ENCODE assay signal across 8 mouse cellular contexts in the genomic region with DNA sequence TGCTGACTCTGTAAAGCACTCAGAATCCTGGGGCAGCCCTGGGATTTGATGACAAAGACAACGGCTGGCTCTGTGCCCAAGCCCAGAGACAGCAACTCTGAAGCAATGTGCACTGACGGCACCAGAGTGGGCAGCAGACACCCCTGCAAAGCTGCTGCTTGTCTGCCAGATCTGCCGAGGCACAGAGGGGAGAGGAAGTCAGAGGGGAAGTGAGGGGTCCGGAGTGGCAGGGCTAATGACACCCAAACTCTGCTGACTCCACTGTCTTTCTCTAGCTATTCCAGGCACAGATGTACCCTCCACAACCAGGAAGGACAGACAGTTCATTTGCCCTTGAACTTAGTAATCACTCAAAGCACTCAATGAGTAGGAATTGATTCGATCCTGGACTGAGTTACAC. TPM values are rescaled to one million over a fixed set of nuclear protein-coding genes. Genes with fewer than 3 reads are reported as not detected.
DNase-seq lines count a peak whose midpoint lies in the region; ATAC-seq and TF ChIP-seq lines count a peak whose summit lies in the region.
"Had no signal": no experiment of that assay in that cellular context is flagged by ENCODE, and none has a peak within 500 bp of the region (broad histone marks: within the 10 kb centered on the region; RNA-seq: fewer than 3 reads in every experiment).

No protein-coding gene starts in this region.

- H3K4me1 ChIP-seq in megakaryocyte, embryonic 14.5 days, result peaks cover 42% of the 10 kb centered on the region
- H3K4me1 ChIP-seq in heart, embryonic 14.5 days (ENCODE audit: control insufficient read depth in 2 of 2, insufficient read depth in 2 of 2, low read length in 2 of 2), result peaks cover 15 to 27% of the 10 kb centered on the region in 2 experiments; a peak in 3 of 4 replicates

- TF ChIP-seq CTCF in brain, embryonic 14.5 days (IDR thresholded peaks at IDR 0.05; ENCODE audit: borderline replicate concordance, extremely low read depth, insufficient read depth, insufficient read length), result no peak

- peak; percentile 63 for DNase-seq in brain, embryonic 14.5 days (ENCODE audit: low read depth)
- DNase-seq in left cerebral cortex, postnatal 25 days (ENCODE audit: low spot score in 2 of 2), result peak; percentile 51 to 72
- peak; percentile 29 for DNase-seq in right cerebral cortex, postnatal 4 days
- no peak for DNase-seq in urinary bladder, adult 2 months (ENCODE audit: low spot score)

- H3K9ac ChIP-seq in heart, embryonic 14.5 days (ENCODE audit: low read length), result no peak overlapping the region
- H3K9ac ChIP-seq: stomach, embryonic 15.5 days had no signal

- intact Hi-C loops in left cerebral cortex, postnatal 25 days (cut with DNase I), result loop anchor here (5.0 kb wide), 1 partner anchor 166 kb away; no protein-coding TSS in a partner anchor

- peak overlapping the region; percentile 9; the same call in 1 of the 2 replicates for H3K4me2 ChIP-seq in heart, embryonic 14.5 days (ENCODE audit: low read length)
- H3K4me2 ChIP-seq: stomach, embryonic 15.5 days had no signal

- no peaks in the 10 kb centered on the region for H3K36me3 ChIP-seq in megakaryocyte, embryonic 14.5 days (replicated peaks; ENCODE audit: low read length)
- no peaks in the 10 kb centered on the region for H3K36me3 ChIP-seq in heart, embryonic 14.5 days (ENCODE audit: control insufficient read depth, insufficient read depth, low read length)
- H3K36me3 ChIP-seq: stomach, embryonic 15.5 days had no signal

- no peak overlapping the region for H3K27ac ChIP-seq in heart, embryonic 14.5 days (replicated peaks in 1 of 2; ENCODE audit: control insufficient read depth in 1 of 2, insufficient read depth in 1 of 2, low read depth in 2 of 2, low read length in 2 of 2)
- H3K27ac ChIP-seq: stomach, embryonic 15.5 days had no signal

- H3K27me3 ChIP-seq in megakaryocyte, embryonic 14.5 days (replicated peaks), result peaks cover 4% of the 10 kb centered on the region
- H3K27me3 ChIP-seq in heart, embryonic 14.5 days (ENCODE audit: control insufficient read depth, insufficient read depth, low read length), result no peaks in the 10 kb centered on the region
- H3K27me3 ChIP-seq: stomach, embryonic 15.5 days had no signal

- no peaks in the 10 kb centered on the region; the same call in 1 of the 2 replicates for H3K9me3 ChIP-seq in megakaryocyte, embryonic 14.5 days
- H3K9me3 ChIP-seq in heart, embryonic 14.5 days (ENCODE audit: control insufficient read depth, low read length), result no peaks in the 10 kb centered on the region
- H3K9me3 ChIP-seq: stomach, embryonic 15.5 days had no signal

- ATAC-seq in megakaryocyte, adult 5-6 weeks (ENCODE audit: poor library complexity, severe bottlenecking), result no peak
- ATAC-seq in heart, embryonic 14.5 days (ENCODE audit: insufficient number of reproducible peaks, insufficient read depth, low FRiP score, low read depth), result no peak

- H3K4me3 ChIP-seq in megakaryocyte, embryonic 14.5 days (replicated peaks), result peak overlapping the region; percentile 71
- H3K4me3 ChIP-seq in heart, embryonic 14.5 days (ENCODE audit: control insufficient read depth in 1 of 2, insufficient read depth in 1 of 2, low read depth in 1 of 2, low read length in 2 of 2), result no peak overlapping the region
- H3K4me3 ChIP-seq: stomach, embryonic 15.5 days had no signal

- no peak for TF ChIP-seq POLR2A in brain, embryonic 14.5 days (IDR thresholded peaks at IDR 0.05; ENCODE audit: borderline replicate concordance, extremely low read depth, insufficient read depth, insufficient read length, poor library complexity, severe bottlenecking)

- WGBS in heart, embryonic 14.5 days, result 25% methylated on average over 5 of the region's 5 CpGs

RNA-seq across cellular contexts. Expression of gene Rab11a, which starts 33.7 kb away (rescaled TPM):
- polyA plus RNA-seq in megakaryocyte, embryonic 14.5 days (2012; ENCODE audit: insufficient read depth, low replicate concordance), result 693 and 793 TPM in 2 replicates
- total RNA-seq in megakaryocyte, adult 5-6 weeks (2015), result 249 and 281 TPM in 2 replicates
- 144 and 161 TPM in 2 replicates for total RNA-seq in megakaryocyte, adult 5-6 weeks (2017)
- polyA plus RNA-seq in brain, embryonic 14.5 days (2012; rRNA removed), result 230 and 306 TPM in 2 replicates
- 390 and 408 TPM in 2 replicates for polyA plus RNA-seq in heart, embryonic 14.5 days (2014; fragmentation: Nextera tagmentation; extraction: Ambion mirVana)
- 100 to 1,000 TPM; 265 to 274 TPM for total RNA-seq in left cerebral cortex, postnatal 25 days (2021)
- polyA plus RNA-seq in urinary bladder, adult 2 months (2012; rRNA removed), result 457 and 556 TPM in 2 replicates

RNA-seq across cellular contexts. Expression of gene Dennd4a, which starts 39.9 kb away (rescaled TPM):
- 2.2 and 3.2 TPM in 2 replicates for polyA plus RNA-seq in megakaryocyte, embryonic 14.5 days (2012; ENCODE audit: insufficient read depth, low replicate concordance)
- 48.2 and 50.2 TPM in 2 replicates for total RNA-seq in megakaryocyte, adult 5-6 weeks (2015)
- 33.3 and 47.0 TPM in 2 replicates for total RNA-seq in megakaryocyte, adult 5-6 weeks (2017)
- polyA plus RNA-seq in brain, embryonic 14.5 days (2012; rRNA removed), result 12.1 and 14.3 TPM in 2 replicates
- 6.0 and 7.0 TPM in 2 replicates for polyA plus RNA-seq in heart, embryonic 14.5 days (2014; fragmentation: Nextera tagmentation; extraction: Ambion mirVana)
- total RNA-seq in left cerebral cortex, postnatal 25 days (2021), result 10 to 100 TPM; 56.4 to 64.7 TPM
- 10.5 and 10.8 TPM in 2 replicates for polyA plus RNA-seq in urinary bladder, adult 2 months (2012; rRNA removed)
